Mouse (Mus musculus) mesoderm, embryonic 11.5 days (tissue): ENCODE results near the gene Chst14.

Experiments
- DNase-seq: peaks from one replicate; pipeline ENCODE4 v3.0.0-alpha.2; 2012; ENCODE audit warnings: low read depth, low spot score

Chst14 gene

DNA sequence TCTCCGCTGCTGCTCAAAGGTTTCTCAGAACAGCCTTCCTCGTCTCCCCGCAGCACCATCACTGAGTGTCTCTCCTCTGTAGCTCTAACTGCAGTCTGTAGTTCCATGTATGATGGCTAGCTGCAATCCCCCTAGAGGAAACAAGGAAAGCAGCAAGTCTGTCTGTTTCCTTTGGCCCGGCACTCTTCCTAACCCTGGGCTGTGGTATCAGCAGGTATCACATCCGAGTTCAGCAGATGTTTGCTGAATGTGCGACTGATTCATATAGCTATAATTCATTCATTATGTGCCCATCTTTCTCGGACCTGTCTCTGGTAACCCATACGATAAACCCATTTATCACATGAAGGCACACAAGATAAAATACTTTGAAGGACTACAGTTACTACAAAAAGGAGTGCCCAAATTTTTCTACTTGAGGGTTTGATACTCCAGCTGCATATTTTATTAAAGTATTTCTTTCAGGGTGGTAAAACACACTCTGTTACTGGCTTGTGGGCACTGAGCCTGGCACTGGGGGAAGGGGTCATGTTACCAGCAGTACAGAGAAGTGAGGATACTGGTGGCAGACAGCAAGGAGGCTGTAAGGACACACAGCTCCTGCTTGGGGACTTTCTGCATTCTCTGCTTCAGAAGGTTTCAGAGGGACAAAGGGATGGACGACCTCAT lies 36.8 kb downstream of the Chst14 start:
- peak; percentile 17 for DNase-seq

DNA sequence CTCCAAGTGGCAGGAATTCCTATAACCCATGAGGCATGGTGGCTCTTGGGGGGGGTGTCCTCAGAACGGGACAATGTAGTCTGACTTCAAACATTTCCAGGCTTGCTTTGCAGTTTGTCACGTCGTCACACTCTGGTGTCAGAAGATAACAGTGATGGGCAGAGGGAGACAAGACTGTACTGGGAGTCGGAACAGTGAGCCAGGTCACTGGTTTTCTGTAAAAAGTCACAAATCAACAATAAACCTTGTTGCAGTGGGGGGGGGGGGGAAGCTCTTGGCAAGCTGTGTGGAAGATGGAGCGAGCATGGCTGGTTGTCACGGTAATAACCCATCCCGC lies 37.3 kb downstream of the Chst14 start:
- no peak for DNase-seq

DNA sequence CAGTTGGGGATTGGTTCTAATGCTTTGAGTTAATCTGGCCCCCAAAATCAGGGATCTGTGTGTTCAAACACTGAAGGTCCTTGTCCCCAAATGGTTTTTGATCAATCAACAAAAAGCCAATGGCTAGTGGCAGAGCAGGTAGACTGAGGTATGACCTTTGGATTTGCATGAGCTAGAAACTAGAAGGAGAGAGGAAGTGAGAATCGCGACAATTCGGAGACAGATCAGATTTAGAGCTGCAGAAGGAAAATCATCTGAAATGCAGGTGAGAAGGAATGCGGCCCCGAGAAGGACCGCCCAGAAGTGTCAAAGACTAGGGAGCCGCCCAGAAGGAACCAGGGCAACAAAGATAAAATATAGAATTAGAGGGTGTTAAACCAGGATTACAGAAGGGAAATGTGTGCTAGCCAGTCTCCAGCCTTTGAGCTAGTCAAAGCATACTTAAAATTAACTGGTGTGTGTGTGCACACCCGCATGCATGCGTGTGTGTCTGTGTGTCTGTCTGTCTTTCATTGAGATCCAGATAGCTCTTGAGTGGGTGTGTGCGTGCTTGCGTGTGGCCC lies 43.4 kb downstream of the Chst14 start:
- no peak for DNase-seq

DNA sequence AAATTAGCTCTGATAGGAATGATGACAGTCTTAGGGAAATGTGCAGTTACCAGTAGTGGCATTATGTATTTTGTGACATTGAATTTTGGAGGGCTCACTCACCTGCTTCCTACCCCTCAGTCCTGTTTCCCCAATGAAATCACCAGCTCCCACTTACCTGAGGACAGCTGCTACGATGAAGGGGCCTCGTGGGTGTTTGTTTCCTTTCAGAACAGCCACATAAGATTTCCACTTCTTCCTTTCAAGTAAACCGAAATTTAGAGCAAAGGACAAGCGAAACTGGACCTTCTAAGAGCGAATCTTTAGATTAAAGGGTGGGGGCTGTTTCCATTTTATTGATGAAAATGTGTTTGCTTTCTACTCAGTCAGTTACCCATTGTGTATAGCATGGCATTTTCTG lies 45.8 kb downstream of the Chst14 start:
- DNase-seq, result no peak

DNA sequence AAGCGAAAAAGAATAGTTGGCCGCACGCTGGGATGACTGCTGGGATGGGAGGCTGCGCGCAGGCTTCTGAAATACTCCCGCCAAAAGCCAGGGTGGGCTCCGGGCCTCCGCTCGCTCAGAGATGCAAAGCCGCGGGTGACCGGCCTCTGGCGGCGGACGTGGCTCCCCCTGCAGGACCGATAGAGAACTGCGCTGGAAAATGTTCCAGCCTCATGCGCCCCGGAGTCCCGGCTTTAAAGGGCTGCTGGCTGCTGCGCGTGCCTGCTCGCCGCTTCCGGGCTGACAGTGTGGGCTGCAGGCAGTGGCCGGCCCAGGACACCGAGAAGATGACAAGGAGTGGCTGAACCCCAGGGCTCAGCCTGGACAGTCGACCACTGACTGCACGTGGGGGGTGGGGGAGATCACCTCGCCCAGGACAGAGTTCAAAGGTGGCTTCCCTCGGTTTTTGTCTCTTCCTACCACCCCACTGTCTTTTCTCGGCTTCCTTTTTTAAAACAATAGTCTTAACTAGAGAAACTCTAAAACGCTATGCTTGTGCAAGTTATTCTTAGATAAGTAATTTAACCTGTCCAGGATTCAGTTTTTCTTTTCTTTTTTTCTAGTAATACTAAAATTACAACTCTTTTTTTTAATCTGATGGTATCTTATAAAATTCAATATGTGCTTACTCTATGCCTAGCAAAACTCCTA lies 46.5 kb downstream of the Chst14 start:
- DNase-seq, result peak; percentile 90

DNA sequence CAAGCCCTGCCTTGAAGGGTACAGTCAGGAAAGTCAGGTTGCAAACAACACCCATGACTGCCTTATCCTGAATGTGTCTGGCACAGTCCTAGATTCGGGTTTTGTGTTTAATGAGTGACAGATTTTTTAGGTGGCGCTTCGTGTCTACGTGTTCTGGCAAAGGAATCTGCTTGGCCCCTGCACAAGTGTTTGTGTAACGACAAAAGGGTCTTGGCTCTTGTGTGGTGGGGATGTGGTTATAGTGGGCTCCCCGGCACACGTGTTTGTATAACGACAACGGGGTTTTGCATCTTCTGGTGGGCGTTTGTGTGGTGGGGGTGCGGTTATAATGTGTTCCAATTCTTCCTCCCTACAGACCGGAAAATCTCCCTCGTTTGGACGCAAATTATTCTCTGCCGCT lies 49.6 kb downstream of the Chst14 start:
- DNase-seq, result no peak

DNA sequence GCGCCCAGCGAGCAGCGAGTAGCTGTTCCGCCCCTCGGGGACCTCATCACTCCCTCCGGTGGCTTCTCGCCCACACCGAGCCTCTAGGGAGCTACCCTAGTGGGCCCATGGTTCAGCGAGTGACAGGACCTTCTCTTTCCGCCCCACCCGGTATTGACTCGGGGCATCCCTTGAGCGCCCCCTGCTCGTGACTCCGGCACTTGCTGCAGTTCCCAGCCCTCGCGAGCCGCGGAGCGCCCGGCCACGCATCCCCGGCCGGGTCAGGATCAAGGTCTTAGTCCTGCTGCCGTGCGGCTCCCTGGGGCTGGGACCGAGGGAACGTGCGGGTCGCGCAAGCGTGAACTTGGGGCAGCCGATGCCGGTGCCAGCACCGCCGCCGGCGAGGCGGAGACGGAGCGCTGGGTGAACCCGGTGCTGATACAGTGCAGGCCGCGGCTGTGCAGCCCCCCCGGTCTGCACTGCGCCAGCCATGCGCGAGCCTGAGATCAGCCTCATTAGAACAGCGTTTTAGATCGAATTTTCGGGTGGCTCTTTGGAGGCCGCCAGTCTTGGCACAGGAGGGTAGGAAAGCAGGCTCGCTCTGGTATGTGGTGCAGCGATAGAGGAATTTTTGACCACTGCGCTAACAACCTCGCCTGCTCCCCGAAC lies 50.1 kb downstream of the Chst14 start:
- DNase-seq, result peak; percentile 84

DNA sequence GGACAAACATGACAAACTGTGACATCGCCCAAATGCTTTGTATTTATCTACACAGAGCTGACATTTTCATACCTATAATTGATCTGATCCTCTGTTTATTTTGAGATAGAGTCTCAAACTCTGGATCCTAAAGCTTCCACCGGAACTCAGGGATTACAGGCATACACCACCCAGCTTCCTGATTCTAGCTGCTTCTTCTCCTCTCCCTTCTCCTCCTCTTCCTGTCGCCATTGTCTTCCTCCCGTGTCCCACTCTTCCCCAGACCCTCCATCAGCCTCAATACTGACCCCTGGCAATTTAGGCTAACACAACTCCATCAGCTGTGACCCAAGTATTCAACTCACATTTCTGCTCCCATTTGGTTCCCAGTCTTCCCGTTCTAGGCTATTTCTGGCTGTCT lies 50.6 kb downstream of the Chst14 start:
- no peak for DNase-seq

DNA sequence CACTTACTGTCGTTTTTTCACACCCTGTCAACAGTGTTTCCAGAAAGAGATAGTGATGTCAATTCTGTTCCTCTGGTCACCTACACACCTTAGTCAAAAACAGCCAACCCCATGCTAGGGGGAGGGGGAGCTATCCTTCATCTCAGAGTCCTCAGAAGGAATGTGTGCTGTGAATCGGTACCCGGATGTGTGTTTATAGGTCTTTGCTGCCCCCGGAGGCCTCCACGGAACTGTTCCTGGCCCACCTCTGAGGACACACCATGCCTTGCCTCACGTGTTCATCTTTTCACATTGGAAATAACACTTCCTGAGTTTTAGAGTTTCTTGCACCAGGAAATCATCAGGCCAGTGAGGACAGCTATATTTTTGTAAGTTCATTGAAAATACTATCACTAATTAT lies 51.8 kb downstream of the Chst14 start:
- peak; percentile 52 for DNase-seq
